Mouse (Mus musculus) megakaryocyte, embryonic 14.5 days (primary cell): ENCODE data around the gene Zfp292.

Experiments
- FLI1 ChIP-seq: IDR thresholded peaks from 2 replicates; pipeline ENCODE4 v1.6.1; 2012; ENCODE audit warnings: low read length, inconsistent platforms, mixed read lengths
- GATA1 ChIP-seq: IDR thresholded peaks from 3 replicates; pipeline ENCODE4 v1.6.1; 2012; ENCODE audit warnings: mixed read lengths, low read length, inconsistent platforms, borderline replicate concordance

GRCm38 (mm10) chr4:34883366-34884029 is 738 bp upstream of the Zfp292 start:
- TF ChIP-seq GATA1 (no peak), FLI1 (no peak)
